Mouse (Mus musculus) E14TG2a.4 (cell line): Measurements from ENCODE around the gene Lsm7.

ENCODE experiments used
- CTCF ChIP-seq: conservative IDR thresholded peaks from 2 replicates; pipeline ENCODE4 v1.5.1; 2014; ENCODE audit warnings: low read length
- NANOG ChIP-seq: IDR thresholded peaks from 2 replicates; pipeline ENCODE4 v1.6.1; 2014; ENCODE audit warnings: borderline replicate concordance, low read length, mixed read lengths
- POU5F1 ChIP-seq: IDR thresholded peaks from 2 replicates; pipeline ENCODE4 v1.6.1; 2014; ENCODE audit warnings: low read length, borderline replicate concordance

GRCm38 (mm10) chr10:80900318-80901247 is 45.6 kb upstream of the Lsm7 start, which contains the start of gene Timm13:
- no peak for TF ChIP-seq CTCF
- TF ChIP-seq POU5F1, result no peak
- no peak for TF ChIP-seq NANOG
